Mouse (Mus musculus): ENCODE data around the gene Cuedc1.

The Cuedc1 gene

DNA sequence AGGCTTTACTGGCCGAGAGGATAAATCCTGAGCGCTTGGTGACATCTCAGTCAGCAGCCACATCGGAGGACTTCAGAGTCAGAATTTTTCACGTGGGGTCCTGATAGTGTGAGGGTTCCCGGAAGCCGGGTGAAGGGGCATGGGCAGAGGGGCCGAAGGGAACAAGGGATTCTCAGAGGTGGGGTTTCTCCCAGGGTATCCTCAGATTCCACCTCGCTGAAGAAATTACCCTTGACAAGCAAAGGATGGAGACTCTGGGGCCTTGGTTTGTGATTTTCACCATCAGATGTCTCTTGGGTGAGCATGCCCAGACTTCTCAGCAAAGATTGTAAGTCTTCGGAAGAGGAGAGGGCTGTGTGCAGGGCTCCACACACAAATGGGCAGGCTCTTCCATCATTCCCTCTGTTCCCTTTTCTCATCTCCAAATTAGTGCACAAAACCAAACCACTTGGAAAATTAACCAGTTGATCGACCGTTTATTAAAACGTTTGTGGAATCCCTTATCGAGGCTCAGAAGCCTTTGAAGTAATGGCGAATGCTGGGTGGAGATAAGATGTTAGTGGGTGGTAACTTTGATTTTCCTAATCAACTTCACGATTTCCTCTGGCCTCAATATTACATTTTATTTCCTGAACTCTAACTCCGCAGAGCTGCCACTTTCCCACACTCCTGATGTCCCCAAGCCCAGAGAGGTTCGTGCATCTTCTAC, at the start of gene Cuedc1:
Cuedc1 (plus strand) TSS at position 38 of the 709 bp plus-strand sequence.
- no peak for DNase-seq

DNA sequence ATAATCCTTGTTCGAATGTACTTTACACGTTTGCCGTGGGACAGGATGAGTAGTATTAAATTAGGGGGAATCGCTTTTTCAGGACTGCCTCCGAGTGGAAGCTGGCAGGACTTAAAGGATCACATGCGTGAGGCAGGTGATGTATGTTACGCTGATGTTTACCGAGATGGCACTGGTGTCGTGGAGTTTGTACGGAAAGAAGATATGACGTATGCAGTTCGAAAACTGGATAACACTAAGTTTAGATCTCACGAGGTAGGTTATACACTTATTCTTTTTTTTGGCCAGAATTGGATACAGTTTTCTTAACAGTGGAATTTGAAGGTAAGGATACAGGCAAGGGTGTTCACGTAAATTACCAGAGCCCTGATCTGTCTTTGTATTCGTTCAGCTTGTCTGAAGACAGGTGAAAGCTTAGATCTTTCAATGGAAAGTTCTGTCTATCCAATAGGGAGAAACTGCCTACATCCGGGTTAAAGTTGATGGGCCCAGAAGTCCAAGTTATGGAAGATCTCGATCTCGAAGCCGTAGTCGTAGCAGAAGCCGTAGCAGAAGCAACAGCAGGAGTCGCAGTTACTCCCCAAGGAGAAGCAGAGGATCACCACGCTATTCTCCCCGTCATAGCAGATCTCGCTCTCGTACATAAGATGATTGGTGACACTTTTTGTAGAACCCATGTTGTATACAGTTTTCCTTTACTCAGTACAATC, 48.7 kb upstream of the Cuedc1 start:
- DNase-seq = no peak

DNA sequence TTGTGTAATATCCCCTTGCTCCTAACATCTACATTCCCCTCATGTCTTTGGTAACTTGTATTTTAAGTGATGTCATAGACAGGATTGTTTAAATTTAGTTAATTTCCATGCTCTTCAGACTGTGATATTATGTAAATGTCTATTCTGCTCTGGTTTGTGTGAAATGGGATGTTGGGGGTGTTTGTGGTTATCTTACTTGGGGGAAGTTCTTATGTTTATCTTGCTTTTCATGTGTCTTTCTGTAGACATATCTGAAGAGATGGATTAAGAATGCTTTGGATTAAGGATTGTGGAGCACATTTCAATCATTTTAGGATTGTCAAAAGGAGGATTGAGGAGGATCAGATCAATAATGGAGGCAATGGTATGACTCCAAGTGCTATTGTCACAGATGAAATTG, 48.1 kb upstream of the Cuedc1 start:
- no peak for DNase-seq

DNA sequence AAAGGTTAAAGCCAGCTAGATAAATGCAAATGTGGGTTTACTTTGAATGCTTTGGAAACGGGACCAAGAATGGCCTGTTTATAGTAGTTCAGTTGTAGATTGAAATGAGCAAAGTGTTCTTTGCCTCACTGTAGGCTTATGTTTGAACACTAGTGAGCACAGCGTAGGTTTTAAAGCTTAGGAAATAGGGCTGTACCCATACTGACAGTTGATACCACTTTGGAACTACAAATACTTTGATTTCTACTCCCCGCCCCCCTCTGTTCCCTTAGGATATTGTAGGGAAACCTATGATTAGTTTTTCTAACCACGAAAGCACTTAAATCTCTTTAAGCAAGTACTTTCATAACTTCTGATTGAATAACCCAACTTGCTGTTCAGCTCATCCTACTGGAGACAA, 45.2 kb upstream of the Cuedc1 start:
- no peak for DNase-seq

DNA sequence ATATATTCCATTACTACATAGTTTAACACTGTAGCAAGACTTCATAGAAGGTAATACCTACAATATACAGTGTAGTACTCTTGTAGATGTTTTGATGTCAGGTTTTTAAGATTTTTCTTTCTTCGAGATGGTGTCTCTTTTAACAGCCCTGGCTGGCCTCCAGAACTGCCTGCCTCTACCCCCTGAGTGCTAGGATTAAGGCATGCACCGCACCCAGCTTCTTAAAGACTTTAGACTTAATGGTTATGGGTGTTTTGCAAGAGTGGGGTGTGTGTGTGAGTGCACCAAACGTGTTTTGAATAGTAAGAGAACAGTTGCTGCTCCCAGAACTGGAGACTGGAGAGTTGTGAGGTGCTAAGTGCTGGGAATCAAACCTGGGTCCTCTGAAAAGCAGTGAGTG, 44.0 kb upstream of the Cuedc1 start:
- no peak for DNase-seq

DNA sequence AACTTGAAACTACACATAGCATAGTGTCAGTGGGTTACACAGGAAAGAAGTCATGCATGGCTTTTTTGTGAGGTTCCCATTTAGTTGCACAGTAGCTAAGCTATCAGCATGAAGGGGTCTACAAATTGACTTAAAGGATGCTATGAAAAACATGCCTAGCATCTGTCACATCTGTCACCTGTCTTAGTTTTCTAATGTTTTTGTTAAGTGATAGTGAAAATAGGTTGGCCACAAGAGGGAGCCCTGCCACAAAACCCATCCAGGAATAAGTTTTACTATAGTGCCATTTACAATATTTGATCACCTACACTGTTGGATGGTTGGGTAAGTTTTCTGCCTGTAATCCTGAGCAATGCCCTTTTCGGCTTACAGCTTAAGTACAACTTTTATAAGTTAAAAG, 43.3 kb upstream of the Cuedc1 start:
- DNase-seq = no peak

DNA sequence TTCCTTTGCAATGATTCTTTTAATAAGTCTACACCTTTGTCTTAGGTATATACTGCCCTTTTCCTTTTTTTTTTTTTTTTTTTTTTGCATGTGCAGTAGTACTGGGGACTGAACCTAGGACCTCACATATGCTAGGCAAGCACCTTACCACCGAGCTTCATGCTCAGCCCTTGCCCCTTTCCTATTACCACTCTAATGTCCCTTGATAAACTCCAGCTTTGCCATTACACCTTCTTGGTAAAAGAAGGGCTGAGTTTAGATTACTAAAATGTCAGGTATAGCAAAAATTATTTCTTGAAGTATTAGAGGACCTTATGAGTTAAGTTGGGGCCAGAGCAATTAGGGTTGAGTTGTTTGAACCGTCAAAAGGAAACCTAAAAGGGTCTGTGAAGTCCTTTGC, 42.1 kb upstream of the Cuedc1 start:
- no peak for DNase-seq

DNA sequence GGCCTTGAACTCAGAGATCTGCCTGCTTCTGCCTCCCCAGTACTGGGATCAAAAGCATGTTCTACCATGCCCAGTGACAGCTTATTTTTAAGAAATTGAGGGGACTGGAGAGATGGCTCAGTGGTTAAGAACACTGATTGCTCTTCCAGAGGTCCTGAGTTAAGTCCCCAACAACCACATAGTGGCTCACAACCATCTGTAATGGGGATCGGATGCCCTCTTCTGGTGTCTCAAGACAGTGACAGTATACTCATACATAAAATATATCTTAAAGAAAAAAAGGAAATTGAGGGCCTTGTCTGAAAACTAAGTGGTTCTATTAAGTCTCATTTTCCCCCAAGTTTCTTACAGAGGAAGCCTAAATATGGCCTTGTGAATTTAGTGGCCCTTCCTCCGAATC, 40.1 kb upstream of the Cuedc1 start:
- no peak for DNase-seq

DNA sequence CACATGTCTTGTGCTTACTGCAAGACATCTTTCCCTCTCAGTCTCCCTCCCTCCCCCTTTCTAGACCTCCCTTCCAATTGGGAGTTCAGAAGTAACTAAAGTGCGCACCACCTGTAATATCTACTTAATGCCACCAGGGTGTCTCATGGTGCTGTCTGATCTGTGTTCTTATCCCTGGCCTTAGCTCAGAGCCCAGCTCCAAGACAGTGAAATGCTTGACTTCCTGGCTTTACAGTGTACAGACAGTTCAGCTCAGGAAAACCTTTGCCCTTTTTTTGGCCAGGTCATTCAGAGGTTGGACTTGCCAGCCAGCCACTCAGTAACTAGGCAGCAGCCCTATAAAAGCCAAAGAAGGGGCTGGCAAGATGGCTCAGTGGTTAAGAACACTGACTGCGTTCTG, 38.7 kb upstream of the Cuedc1 start:
- peak in 1 of 2 experiments; percentile 27 for DNase-seq

DNA sequence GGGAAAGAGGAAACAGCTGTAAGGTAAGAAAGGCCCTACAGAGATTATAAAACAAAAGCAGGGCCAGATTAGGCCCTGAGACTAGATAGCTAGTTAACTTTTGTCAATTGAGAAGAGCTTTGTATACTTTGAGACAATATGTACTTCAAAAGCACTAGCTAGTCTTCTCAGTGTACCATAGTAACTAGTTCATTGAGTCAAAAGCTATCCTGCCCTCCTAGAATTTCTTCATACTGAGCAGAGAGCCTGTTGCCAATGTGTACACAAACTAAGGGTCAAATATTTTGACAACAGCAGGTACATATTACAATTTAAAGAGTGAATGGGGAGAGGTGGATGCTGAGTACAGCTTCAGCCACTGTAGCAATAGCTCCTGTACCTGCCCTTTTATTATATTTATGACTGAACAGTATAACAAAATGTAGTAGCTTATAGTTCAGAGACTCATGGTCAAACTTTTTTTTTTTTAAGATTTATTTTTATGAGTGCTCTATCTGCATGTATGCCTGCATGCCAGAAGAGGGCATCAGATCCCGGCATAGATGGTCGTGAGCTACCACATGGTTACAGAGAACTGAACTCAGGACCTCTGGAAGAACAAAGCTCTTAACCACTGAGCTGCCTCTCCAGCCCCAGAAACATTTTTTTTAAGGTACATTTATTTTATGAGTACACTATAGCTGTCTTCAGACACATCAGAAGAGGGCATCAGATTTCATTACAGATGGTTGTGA, 35.8 kb upstream of the Cuedc1 start:
- no peak for DNase-seq

DNA sequence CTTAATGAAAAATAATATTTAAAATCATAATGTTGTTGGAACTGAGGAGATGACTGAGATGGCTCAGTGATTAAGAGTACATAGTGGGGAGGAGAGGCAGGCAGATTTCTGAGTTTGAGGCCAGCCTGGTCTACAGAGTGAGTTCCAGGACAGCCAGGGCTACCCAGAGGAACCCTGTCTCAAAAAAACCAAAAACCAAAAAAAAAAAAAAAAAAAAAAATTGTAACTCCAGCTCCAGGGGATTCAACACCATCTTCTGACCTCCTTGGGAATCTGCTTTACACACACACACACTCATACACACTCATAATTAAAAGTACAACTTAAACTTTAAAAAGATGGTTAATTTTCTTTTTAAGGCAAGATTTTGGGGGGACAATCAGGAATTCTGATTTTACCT, 32.1 kb upstream of the Cuedc1 start:
- no peak for DNase-seq

DNA sequence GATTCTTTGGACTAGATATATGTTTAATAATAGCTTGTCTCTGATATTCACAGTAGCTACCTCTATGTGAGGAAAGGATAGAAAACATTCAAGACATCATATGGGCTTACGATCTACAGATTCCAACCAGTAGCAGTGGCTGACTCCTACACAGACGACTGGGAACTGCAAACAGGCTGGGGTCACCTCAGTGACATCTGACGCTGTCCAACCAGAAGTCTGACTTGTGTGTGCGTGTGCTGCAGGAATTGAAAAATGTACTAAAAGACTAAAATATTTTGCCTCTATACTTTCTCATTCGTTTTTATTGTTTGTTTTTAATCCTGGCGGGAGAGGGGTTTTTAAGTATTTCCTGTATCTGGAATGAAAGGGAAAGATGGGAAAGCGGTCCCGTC, 30.7 kb upstream of the Cuedc1 start:
- DNase-seq = no peak

DNA sequence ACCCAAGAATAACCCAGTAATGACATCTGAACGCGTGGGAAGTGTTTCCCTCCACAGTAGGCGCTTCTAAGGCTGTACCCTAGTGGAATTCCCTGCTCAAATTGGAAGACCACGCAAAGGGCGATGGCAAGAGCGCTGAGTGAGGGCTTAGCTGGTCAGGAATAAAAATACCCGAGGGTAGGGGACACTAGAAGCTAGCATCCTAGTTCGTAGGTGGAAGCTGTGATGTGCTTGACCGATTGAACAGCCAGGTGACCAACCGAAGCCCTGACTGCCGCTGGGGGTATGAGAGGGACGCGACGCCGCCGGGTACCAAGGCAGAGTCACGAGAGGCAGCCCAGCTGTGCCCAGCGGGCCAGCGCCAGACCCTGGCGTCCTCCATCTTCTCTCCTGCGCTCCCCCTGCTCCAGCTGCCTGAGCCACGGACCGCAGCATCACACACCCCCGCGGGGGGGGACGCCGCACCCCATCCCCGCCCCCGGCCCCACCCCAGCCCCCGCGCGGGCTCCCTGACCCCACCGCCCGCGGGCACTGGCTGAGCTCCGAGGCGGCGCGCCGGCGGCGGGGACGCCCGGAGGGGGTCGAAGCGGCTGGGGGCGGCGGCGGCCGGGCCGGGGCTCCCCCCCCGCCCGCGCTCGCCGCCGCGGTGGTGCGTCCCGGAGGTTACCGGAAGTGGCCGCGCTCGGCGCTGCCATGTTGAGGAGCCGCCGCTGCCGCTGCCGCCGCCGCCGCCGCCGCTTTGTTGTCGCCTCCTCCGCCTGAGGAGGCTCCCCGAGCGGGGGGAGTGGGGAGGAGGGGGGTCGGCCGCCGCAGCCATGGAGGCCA, 30.1 kb upstream of the Cuedc1 start, which contains the start of gene Vezf1:
Vezf1 (plus strand) TSS at position 694 of the 825 bp plus-strand sequence.
- DNase-seq = peak; percentile 61 to 63

DNA sequence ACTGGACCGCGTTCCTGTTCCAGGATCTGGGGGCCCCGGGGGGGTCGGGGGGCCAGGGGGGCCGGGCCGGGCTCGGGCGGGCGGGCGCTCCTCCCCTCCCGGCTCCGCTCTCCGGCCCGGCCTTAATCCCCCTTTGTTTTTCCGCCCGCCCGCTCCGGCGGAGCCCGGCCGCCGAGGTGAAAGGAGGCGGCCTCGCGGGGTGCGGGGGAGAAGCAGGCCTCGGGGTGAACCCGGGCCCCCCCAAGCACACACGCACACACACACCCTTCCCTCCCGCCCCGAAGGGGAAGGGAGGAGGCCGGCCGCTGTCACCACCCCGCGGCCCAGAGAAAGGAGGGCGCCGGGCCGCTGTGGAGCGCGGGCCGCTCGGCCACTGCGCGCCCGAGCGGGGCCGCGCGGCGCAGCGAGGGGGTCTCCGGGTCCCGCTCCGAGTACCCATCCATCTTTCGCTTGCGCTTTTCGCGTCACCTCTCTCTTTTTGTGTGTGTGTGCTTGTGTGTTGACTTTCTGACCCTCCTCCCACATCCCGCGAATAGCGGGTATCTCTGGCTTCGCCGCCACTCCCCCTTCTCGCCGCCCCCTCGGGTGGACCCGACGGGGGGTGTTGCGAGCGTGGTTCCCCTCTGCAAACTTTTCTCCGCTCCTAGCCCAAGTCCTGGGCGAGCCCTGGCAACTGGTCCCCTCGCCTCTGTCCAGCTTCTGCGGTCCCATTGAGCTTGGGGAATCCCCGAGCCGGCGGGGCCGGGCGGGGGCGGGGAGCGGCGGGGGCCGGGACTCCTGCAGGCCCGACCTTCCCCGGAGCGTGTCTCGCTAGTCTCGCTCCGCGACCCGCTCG, 29.2 kb upstream of the Cuedc1 start:
- DNase-seq = peak; percentile 43 to 60

DNA sequence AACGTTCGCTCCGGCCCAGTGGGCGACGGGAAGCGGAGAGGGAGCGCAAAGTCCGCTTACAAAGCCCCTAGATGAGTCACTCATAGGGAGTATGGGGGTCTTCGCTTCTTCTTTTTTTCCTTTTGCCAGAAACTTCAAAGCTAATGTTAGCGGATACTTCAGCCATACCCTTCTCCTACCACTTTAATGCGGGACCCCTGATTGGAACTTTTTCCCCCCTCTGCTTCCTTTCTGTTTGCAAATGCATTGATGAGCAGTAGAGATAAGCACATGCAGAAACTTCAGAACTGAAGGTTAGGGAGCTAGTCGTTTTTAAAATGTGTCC, 28.6 kb upstream of the Cuedc1 start:
- no peak for DNase-seq

DNA sequence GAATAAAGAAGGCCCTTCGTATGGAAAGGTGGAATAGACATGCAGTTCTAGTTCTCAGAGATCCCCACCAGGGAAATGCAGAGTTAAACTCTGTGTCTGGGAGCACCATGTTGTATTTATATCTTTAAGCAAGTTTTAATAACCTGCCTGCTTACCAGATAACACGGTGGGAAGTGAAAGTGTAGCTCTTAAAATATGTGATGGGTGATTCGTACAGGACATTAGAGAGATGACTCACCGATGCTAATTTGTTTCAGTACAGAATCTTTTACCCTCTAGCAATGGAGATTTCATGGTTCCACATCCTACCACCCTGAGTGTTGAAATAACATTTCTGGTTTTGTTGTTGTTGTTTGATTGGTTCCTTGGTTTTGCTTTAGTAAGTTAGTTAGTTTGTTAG, 27.5 kb upstream of the Cuedc1 start:
- no peak for DNase-seq

DNA sequence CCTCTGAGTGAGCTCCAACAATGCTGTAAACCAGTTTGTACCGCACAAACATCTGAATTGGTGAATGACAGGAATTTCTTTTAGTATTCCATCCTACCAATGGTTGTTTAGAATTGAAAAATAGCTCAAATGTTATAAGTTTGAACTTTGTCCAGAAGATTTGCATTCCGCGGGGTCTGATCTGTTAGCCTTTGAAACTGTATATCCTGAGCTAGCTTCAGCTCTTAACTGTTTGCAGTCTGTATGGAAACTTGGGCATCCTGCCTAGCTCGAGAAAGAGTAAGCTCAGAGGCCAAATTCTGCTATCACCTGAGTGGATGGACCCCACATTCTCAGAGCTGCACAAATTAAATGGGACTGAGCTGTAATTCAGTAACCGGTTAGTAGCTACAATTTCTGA, 26.7 kb upstream of the Cuedc1 start:
- no peak for DNase-seq

DNA sequence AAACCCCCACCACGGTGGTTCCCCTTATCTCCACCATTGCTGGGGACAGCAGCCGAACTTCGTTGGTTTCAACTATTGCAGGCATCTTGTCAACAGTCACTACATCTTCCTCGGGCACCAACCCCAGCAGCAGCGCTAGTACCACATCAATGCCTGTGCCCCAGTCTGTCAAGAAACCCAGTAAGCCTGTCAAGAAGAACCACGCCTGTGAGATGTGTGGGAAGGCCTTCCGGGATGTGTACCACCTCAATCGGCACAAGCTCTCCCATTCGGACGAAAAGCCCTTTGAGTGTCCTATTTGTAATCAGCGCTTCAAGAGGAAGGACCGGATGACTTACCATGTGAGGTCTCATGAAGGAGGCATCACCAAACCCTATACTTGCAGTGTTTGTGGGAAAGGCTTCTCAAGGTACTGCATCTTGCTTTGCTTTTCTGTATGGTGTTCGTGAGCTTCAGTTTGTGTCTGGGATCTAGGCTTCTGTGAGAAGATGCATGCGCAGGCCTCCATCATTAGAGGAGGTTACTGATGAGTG, 24.4 kb upstream of the Cuedc1 start:
- no peak for DNase-seq

DNA sequence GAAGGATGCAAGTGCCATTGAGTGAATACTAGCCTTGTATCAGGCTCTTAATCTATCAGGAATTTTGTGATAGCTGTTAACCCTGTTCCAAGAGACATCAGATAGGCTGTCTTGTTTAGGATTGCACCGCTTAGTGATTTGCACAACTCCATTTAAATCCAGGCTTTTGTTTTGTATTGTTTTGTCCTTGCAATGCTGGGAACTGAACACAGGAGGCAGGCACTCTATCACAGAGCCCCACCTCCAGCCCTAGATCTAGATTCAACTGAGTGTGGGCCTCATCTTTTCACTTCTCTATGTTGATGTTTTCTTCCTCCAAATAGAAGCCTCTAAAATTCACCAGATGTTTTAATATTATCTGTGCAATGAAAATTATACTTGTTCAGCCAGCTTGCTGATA, 22.2 kb upstream of the Cuedc1 start:
- DNase-seq = no peak

DNA sequence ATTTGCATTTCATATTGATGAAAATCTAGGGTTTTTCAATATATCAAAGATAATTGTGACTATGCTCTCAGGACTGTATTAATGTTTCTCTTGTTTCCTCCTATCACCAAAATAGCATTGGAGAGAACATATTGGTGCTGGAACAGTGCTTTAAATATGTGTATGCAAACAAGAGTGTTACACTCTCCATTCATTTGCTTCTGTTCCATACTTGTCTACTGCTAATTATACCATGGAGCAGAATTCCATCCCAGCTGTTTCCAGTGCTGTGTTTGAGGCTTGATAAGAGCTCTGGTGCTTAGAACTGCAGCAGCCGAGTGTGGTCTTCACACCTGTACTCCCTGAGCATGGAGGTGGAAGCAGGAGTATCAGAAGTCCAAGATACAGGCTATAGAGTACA, 21.5 kb upstream of the Cuedc1 start:
- DNase-seq = no peak

DNA sequence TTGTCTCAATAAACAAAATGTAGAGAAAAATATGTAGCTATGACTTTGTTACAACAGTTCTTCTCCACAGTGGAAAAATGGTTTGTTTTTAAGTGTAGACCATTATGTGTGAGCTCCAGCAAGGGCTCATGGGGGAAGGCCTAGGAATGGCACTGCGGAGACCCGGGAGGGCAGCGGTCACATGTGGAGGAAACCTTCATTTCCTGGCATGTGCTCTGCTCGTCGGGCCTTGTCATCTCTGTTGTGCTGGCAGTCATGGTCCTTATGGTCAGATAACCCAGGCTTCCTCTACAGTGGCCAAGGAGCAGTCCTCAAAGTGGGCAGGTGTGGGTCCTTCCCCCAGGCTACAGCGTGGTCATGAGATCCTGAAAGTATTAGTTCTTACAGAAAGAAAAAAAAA, 14.2 kb upstream of the Cuedc1 start:
- no peak for DNase-seq

All from thymus, adult 18-20 months (tissue).